Mouse (Mus musculus): ENCODE results near the gene Lurap1l. TPM values are rescaled to one million over a fixed set of nuclear protein-coding genes. Genes with fewer than 3 reads are reported as not detected.

Lurap1l gene
- total RNA-seq, 2 experiments from 2014 or later, result 0.97 to 1.3 TPM

GRCm38 (mm10) chr4:80919217-80919867 is 8.9 kb downstream of the Lurap1l start:
- intact Hi-C loops (cut with DNase I), result no loop called here
- TF ChIP-seq CTCF (IDR thresholded peaks at IDR 0.05), result no peak
- DNase-seq, result no peak
- Histone ChIP-seq H3K4me3 (no peak overlapping the region), H3K27ac (no peak overlapping the region)

GRCm38 (mm10) chr4:80921646-80922489 is 11.4 kb downstream of the Lurap1l start:
- no peak overlapping the region for H3K4me3 ChIP-seq

GRCm38 (mm10) chr4:80922654-80923053 is 12.2 kb downstream of the Lurap1l start:
- H3K27ac ChIP-seq, result no peak overlapping the region
- intact Hi-C loops (cut with DNase I), result no loop called here
- no peak for TF ChIP-seq CTCF (IDR thresholded peaks at IDR 0.05)
- H3K4me3 ChIP-seq, result no peak overlapping the region
- DNase-seq, result no peak

More at GRCm38 (mm10) chr4:80921646-80922489, 11.4 kb downstream of the Lurap1l start:
- no peak for DNase-seq
- no peak for TF ChIP-seq CTCF (IDR thresholded peaks at IDR 0.05)
- intact Hi-C loops (cut with DNase I), result no loop called here
- H3K27ac ChIP-seq, result no peak overlapping the region

GRCm38 (mm10) chr4:80924815-80925214 is 14.4 kb downstream of the Lurap1l start:
- no peak for TF ChIP-seq CTCF (IDR thresholded peaks at IDR 0.05)
- DNase-seq, result no peak

GRCm38 (mm10) chr4:80925752-80926519 is 15.5 kb downstream of the Lurap1l start:
- no peak for DNase-seq
- H3K27ac ChIP-seq, result no peak overlapping the region
- no peak for TF ChIP-seq CTCF (IDR thresholded peaks at IDR 0.05)
- intact Hi-C loops (cut with DNase I), result no loop called here
- H3K4me3 ChIP-seq, result no peak overlapping the region

More at GRCm38 (mm10) chr4:80924815-80925214, 14.4 kb downstream of the Lurap1l start:
- intact Hi-C loops (cut with DNase I), result no loop called here
- Histone ChIP-seq H3K27ac (no peak overlapping the region), H3K4me3 (no peak overlapping the region)

GRCm38 (mm10) chr4:80934749-80935148 is 24.3 kb downstream of the Lurap1l start:
- no peak for TF ChIP-seq CTCF (IDR thresholded peaks at IDR 0.05)
- Histone ChIP-seq H3K27ac (no peak overlapping the region), H3K4me3 (no peak overlapping the region)
- DNase-seq, result no peak
- intact Hi-C loops (cut with DNase I), result no loop called here

GRCm38 (mm10) chr4:80939115-80939514 is 28.7 kb downstream of the Lurap1l start:
- Histone ChIP-seq H3K4me3 (no peak overlapping the region), H3K27ac (no peak overlapping the region)
- DNase-seq, result no peak
- TF ChIP-seq CTCF (IDR thresholded peaks at IDR 0.05), result no peak
- intact Hi-C loops (cut with DNase I), result no loop called here

GRCm38 (mm10) chr4:80940946-80941345 is 30.5 kb downstream of the Lurap1l start:
- no peak overlapping the region for H3K4me3 ChIP-seq
- no peak for TF ChIP-seq CTCF (IDR thresholded peaks at IDR 0.05)
- H3K27ac ChIP-seq, result no peak overlapping the region; the same call in 1 of the 2 replicates
- no peak for DNase-seq
- intact Hi-C loops (cut with DNase I), result no loop called here

- Histone ChIP-seq H3K27ac (no peak overlapping the region), H3K4me3 (no peak overlapping the region)
- intact Hi-C loops (cut with DNase I), result no loop called here
- no peak for TF ChIP-seq CTCF (IDR thresholded peaks at IDR 0.05)
- no peak for DNase-seq
Observed at GRCm38 (mm10) chr4:80941978-80942377, 31.5 kb downstream of the Lurap1l start.

- no peak for TF ChIP-seq CTCF (IDR thresholded peaks at IDR 0.05)
- Histone ChIP-seq H3K4me3 (no peak overlapping the region), H3K27ac (no peak overlapping the region)
- DNase-seq, result no peak
- intact Hi-C loops (cut with DNase I), result loop anchor here (2.0 kb wide), 1 partner anchor 48 kb away; no protein-coding TSS in a partner anchor
Observed at GRCm38 (mm10) chr4:80944605-80945004, 34.2 kb downstream of the Lurap1l start.

- no peak for DNase-seq
- Histone ChIP-seq H3K4me3 (no peak overlapping the region), H3K27ac (no peak overlapping the region)
- TF ChIP-seq CTCF (IDR thresholded peaks at IDR 0.05), result no peak
- intact Hi-C loops (cut with DNase I), result no loop called here
Observed at GRCm38 (mm10) chr4:80949110-80949509, 38.7 kb downstream of the Lurap1l start.

- DNase-seq, result no peak
- intact Hi-C loops (cut with DNase I), result loop anchor here (5.0 kb wide), 1 partner anchor 77 kb away; no protein-coding TSS in a partner anchor
- Histone ChIP-seq H3K4me3 (no peak overlapping the region), H3K27ac (no peak overlapping the region)
- TF ChIP-seq CTCF (IDR thresholded peaks at IDR 0.05), result no peak
Observed at GRCm38 (mm10) chr4:80949720-80950119, 39.3 kb downstream of the Lurap1l start.

Data from gastrocnemius, adult 2 months (tissue).